Mouse (Mus musculus) olfactory bulb, adult 2 months (tissue): Measurements from ENCODE around the gene Rgs9bp. TPM values are rescaled to one million over a fixed set of nuclear protein-coding genes. Genes with fewer than 3 reads are reported as not detected.
A peak's percentile ranks its signal among the peaks of the same experiment; 100 is the strongest.
"Not testable (repeated sequence)": the region's sequence is repeated elsewhere in the genome, so short reads cannot be mapped to it uniquely, and the experiment has no call there.

Source experiments
- H3K27ac ChIP-seq: fragments of 200-500 bp; 2 replicates; pipeline ENCODE4 v1.5.1; 2012; ENCODE audit warnings: low read depth, low read length; ENCODE audit not compliant: insufficient read depth
- H3K4me1 ChIP-seq: fragments of 200-500 bp; 2 replicates; pipeline ENCODE4 v1.6.1; 2012; ENCODE audit warnings: low read length; ENCODE audit not compliant: control insufficient read depth, insufficient read depth
- H3K4me3 ChIP-seq: fragments of 200-500 bp; 2 replicates; pipeline ENCODE4 v1.5.1; 2012; ENCODE audit warnings: mild to moderate bottlenecking, low read depth, low read length, moderate library complexity; ENCODE audit not compliant: insufficient read depth
- CTCF ChIP-seq: fragments of 200-500 bp; IDR thresholded peaks from 2 replicates; pipeline ENCODE4 v1.5.1; 2012; ENCODE audit warnings: low read depth, mild to moderate bottlenecking, low read length, moderate library complexity; ENCODE audit not compliant: insufficient read depth
- POLR2A ChIP-seq: fragments of 200-500 bp; IDR thresholded peaks from 2 replicates; pipeline ENCODE4 v1.6.1; 2012; ENCODE audit warnings: mild to moderate bottlenecking, low read depth, low read length, moderate library complexity; ENCODE audit not compliant: insufficient read depth
- WGBS: fragments of 180-500 bp; shearing (Covaris S2); methylation state at CpG from one replicate; pipeline ENCODE4 v1.1.7; 2018; 5-methylcytosine and 5-hydroxymethylcytosine counted together
- polyA plus RNA-seq: library from polyadenylated mRNA; stranded (reverse); fragments of >200 nt; gene quantifications from 2 replicates; pipeline ENCODE4 v1.2.4, GENCODE M21; 2012; ENCODE audit warnings: low replicate concordance; ENCODE audit not compliant: missing spikeins, insufficient read depth, insufficient read length

The Rgs9bp gene
- polyA plus RNA-seq, 1 experiment: not detected

DNA sequence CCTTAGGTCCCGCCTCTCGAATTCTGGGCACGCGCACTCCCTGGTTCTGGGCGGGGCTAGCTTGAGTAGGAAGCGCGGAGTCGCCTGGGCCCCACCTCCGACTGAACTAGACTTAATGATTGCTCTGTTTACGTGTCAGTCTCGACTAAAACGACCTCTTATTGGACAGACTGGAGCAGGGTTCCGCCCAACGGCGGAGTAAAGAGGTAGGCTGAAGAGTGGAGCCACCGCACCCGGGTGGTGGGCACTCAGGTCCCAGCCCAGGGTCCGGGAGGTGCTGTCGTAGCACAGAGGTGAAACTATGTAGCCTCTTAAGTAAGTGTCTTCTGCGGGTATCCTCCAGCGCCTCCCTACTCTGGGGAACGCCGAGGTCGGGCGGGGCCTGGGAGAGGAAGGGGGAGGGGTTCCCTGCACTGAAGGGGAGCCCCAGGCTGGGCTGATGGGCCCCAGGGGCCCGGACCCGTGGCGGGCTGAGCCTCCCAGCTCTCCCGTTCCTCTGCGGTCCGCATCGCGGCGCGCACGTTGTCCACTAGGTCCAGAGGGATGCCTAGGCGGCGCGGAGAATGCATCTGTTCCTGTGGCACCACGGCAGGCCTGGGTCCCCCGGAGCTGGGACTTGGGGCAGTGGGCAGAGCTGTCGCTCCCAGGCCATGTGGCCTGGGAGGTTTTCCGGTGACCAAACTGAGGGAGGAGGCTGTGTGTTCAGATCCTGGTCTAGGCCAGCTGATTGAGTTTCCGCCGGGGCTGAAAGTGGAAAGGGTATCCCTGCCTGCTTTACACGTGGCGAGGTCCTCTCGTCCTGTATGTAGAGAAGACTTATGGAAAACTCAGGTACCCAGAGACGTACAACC lies 898 bp upstream of the Rgs9bp start, which contains the start of gene Ankrd27:
Gene Ankrd27, plus strand, starts transcription at position 190 of the 851 bp plus-strand sequence.
- Histone ChIP-seq H3K27ac (no peak within 1 kb of the TSS), H3K4me3 (peak within 1 kb of the TSS; percentile 64), H3K4me1 (peaks cover 23% of the 10 kb centered on the region)
- WGBS: under 1% methylated on average over 49 of the region's 49 CpGs
- no peak for TF ChIP-seq CTCF
- TF ChIP-seq POLR2A: no peak; the same call in 1 of the 2 replicates

- no peak for TF ChIP-seq CTCF
- no peak for TF ChIP-seq POLR2A
- peak overlapping the region; percentile 64 for H3K4me3 ChIP-seq
- peaks cover 23% of the 10 kb centered on the region for H3K4me1 ChIP-seq
- H3K27ac ChIP-seq: no peak overlapping the region
- WGBS: under 1% methylated on average over 50 of the region's 50 CpGs
These were observed 594 bp downstream of the Rgs9bp start for GRCm38 (mm10) chr7:35584786-35585190.

- peak overlapping the region; percentile 64 for H3K4me3 ChIP-seq
- WGBS: 12% methylated on average over 36 of the region's 36 CpGs
- peaks cover 23% of the 10 kb centered on the region for H3K4me1 ChIP-seq
- TF ChIP-seq POLR2A (no peak), CTCF (no peak)
- H3K27ac ChIP-seq: no peak overlapping the region
These were observed 1.2 kb downstream of the Rgs9bp start for GRCm38 (mm10) chr7:35584068-35584785.

DNA sequence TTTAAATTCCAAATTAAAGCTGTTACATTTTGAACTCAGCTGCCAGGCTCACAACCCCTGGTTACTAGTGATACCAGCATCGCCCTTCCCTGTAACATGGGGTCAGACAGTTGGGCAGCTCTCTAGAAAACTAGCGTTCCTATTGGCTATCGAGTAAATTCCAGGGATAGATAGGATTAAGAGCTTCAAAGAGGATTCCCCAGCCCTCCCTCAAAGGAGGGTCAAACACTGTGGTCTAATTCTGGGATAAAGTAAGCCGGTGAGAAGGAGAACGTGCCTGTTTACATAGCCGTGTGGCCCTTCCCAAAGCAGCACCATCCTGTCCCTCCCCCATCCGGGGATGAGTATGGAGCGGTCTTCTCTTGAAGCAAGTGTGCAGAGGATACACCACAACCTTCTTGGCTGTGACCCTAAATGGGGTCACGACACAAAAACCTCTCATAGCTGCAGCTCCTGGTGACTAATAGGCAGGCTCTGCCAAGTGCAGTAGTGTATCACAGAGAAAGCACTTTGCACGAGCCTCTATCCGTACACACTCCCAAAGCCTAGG lies 1.8 kb downstream of the Rgs9bp start:
- no peak overlapping the region for H3K4me3 ChIP-seq
- H3K4me1 ChIP-seq: peaks cover 23% of the 10 kb centered on the region
- 37% methylated on average over 11 of the region's 11 CpGs for WGBS
- no peak for TF ChIP-seq POLR2A
- no peak for TF ChIP-seq CTCF
- no peak overlapping the region for H3K27ac ChIP-seq

- no peak overlapping the region for H3K27ac ChIP-seq
- H3K4me3 ChIP-seq: no peak overlapping the region
- no peak for TF ChIP-seq CTCF
- no peak for TF ChIP-seq POLR2A
- peaks cover 23% of the 10 kb centered on the region for H3K4me1 ChIP-seq
- 77% methylated on average over 5 of the region's 5 CpGs for WGBS
These were observed 2.7 kb downstream of the Rgs9bp start for GRCm38 (mm10) chr7:35582719-35583118.

- Histone ChIP-seq H3K4me3 (no peak overlapping the region), H3K27ac (no peak overlapping the region), H3K4me1 (peaks cover 7% of the 10 kb centered on the region)
- 42% methylated on average over 4 of the region's 4 CpGs for WGBS
- TF ChIP-seq POLR2A (no peak), CTCF (0 out of 2 replicates have a peak, but pooled peaks have one; percentile 12)
These were observed 5.5 kb downstream of the Rgs9bp start for GRCm38 (mm10) chr7:35579849-35580248.

GRCm38 (mm10) chr7:35570883-35571282 lies 14.5 kb downstream of the Rgs9bp start:
- H3K27ac ChIP-seq, H3K4me1 ChIP-seq, H3K4me3 ChIP-seq: not testable (repeated sequence)
- 16% methylated on average over 6 of the region's 6 CpGs for WGBS

DNA sequence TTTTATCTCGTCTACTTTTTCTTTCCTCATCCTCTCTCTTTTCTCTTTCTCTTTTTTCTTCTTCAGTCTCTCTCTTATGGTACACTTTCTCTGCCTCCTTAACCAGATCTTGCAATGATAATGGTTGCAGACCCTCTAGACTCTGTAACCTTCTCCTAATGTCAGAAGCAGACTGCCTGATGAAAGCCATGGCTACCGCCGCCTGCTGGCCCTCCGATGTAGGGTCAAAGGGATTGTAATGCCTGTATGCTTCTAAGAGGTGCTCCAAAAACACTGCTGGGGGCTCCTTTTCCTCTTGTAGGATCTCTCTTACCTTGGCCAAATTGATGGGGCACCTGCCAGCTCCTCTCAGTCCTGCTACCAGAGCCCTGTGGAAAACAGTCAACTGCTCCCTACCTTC lies 15.7 kb downstream of the Rgs9bp start:
- H3K27ac ChIP-seq, H3K4me1 ChIP-seq, H3K4me3 ChIP-seq: not testable (repeated sequence)
- WGBS: 87% methylated on average over 4 of the region's 4 CpGs

GRCm38 (mm10) chr7:35565965-35566364 lies 19.4 kb downstream of the Rgs9bp start:
- WGBS: 81% methylated on average over 13 of the region's 13 CpGs
- H3K27ac ChIP-seq, H3K4me1 ChIP-seq, H3K4me3 ChIP-seq: not testable (repeated sequence)

DNA sequence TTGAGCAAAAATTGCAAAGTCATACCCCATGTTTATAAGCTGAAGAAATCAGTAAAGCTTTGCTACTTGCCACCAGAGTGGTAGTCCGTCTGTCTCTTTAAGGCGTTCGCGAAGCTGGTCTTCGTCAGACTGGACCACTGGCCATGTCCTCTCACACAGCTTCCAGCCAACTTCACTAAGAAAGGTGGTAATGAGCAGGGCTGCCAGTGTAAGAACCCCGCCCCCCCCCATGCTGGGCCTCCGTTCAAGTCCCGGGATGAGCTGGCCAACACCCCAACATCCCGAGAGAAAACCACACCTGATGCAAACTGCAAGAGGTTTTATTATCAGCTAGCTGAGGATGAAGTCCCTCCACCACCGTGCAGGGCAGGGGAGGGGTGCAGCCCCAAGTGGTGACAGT lies 20.5 kb downstream of the Rgs9bp start:
- 77% methylated on average over 10 of the region's 10 CpGs for WGBS
- not testable (repeated sequence) for H3K4me3 ChIP-seq, H3K27ac ChIP-seq, H3K4me1 ChIP-seq
